Mouse (Mus musculus): ENCODE results near the gene Olfr1420.

Olfr1420 gene

DNA sequence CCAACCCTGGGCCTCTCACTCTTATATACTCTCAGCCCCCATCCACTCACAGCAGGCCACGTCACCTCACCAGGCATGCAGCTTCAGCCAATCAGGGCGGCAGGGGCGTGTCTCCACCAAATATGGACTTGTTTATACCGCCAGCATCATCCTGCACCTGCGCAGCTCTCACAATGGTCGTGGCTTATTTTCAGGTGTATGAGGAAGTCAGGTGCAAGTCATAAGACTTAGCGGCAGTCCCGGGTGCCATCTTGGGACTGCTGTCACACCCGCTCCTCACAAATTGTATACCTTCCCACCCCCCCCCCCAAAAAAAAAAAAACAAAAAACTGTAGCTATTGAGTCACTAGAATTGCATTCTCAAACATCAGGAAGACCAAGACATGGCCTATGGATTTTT, 60.1 kb downstream of the Olfr1420 start:
- in situ Hi-C loops (cut with MboI; ENCODE audit: low pct_unique_long_range_greater_than_20kb in 1 of 2, low sequenced_read_pairs in 2 of 2, unreplicated experiment in 1 of 2), result loop anchor here (25.0 kb wide), 2 partner anchors 841 to 1334 kb away; partner anchors contain the start of genes Ddb1 (in 1 of the 2), Lpxn (in 1 of the 2), Tkfc (in 1 of the 2) and Zfp91 (in 1 of the 2)

All from mouse embryonic stem cell (cell line).